Comparison of ENCODE assay signal across 8 mouse cellular contexts in genomic region chr1:186116701-186117488, GRCm38 (mm10). TPM values are rescaled to one million over a fixed set of nuclear protein-coding genes. Genes with fewer than 3 reads are reported as not detected.
DNase-seq lines count a peak whose midpoint lies in the region; ATAC-seq and TF ChIP-seq lines count a peak whose summit lies in the region.

Lyplal1 (minus strand) TSS chr1:186117310.

- peak within 1 kb of the TSS; percentile 92 for H3K27ac ChIP-seq in embryonic facial prominence, embryonic 10.5 days (replicated peaks)
- peak within 1 kb of the TSS; percentile 94 for H3K27ac ChIP-seq in limb, embryonic 10.5 days
- peak within 1 kb of the TSS; percentile 72 for H3K27ac ChIP-seq in midbrain, embryonic 12.5 days (replicated peaks)
- no peak within 1 kb of the TSS for H3K27ac ChIP-seq in small intestine, adult 2 months (ENCODE audit: insufficient read depth, low read depth, low read length)

- TF ChIP-seq POLR2A in small intestine, adult 2 months (IDR thresholded peaks at IDR 0.05; ENCODE audit: low read depth, low read length) = peak; percentile 61; the same call in 1 of the 2 replicates

- 5% methylated on average over 44 of the region's 44 CpGs for WGBS in embryonic facial prominence, embryonic 10.5 days
- WGBS in limb, embryonic 10.5 days = 5% methylated on average over 44 of the region's 44 CpGs
- WGBS in midbrain, embryonic 12.5 days = 5% methylated on average over 43 of the region's 44 CpGs
- 2% methylated on average over 44 of the region's 44 CpGs for WGBS in small intestine, adult 2 months

- H3K27me3 ChIP-seq in embryonic facial prominence, embryonic 10.5 days (replicated peaks; ENCODE audit: low read depth, poor library complexity, severe bottlenecking) = no peaks in the 10 kb centered on the region
- no peaks in the 10 kb centered on the region for H3K27me3 ChIP-seq in limb, embryonic 10.5 days (ENCODE audit: low read depth, poor library complexity, severe bottlenecking)
- no peaks in the 10 kb centered on the region for H3K27me3 ChIP-seq in midbrain, embryonic 12.5 days
- H3K27me3 ChIP-seq in small intestine, adult 2 months (ENCODE audit: control insufficient read depth, insufficient read depth, low read length) = no peaks in the 10 kb centered on the region

- H3K4me1 ChIP-seq in embryonic facial prominence, embryonic 10.5 days = peaks cover 11% of the 10 kb centered on the region
- H3K4me1 ChIP-seq in limb, embryonic 10.5 days = peaks cover 9% of the 10 kb centered on the region
- H3K4me1 ChIP-seq in midbrain, embryonic 12.5 days = 0 out of 2 replicates have a peak, but pooled peaks cover 2% of the 10 kb centered on the region
- H3K4me1 ChIP-seq in small intestine, adult 2 months (ENCODE audit: control insufficient read depth, insufficient read depth, insufficient read length, low read length) = peaks cover 3% of the 10 kb centered on the region; the same call in 1 of the 2 replicates

- peak; percentile 96 to 98 for DNase-seq in adrenal gland, postnatal 36 days
- peak; percentile 95 for DNase-seq in embryonic facial prominence, embryonic 10.5 days (ENCODE audit: low spot score)
- DNase-seq in heart, adult 11 months = peak; percentile 99
- DNase-seq in kidney, adult 18-20 months = peak; percentile 96
- peak; percentile 94 for DNase-seq in limb, embryonic 10.5 days (ENCODE audit: low spot score)

- H3K9ac ChIP-seq in midbrain, embryonic 12.5 days (replicated peaks) = peak within 1 kb of the TSS; percentile 73

- H3K4me3 ChIP-seq in embryonic facial prominence, embryonic 10.5 days = peak within 1 kb of the TSS; percentile 80
- H3K4me3 ChIP-seq in limb, embryonic 10.5 days = peak within 1 kb of the TSS; percentile 79
- peak within 1 kb of the TSS; percentile 67 for H3K4me3 ChIP-seq in midbrain, embryonic 12.5 days
- H3K4me3 ChIP-seq in small intestine, adult 2 months (ENCODE audit: low read depth, low read length) = peak within 1 kb of the TSS; percentile 92

- ATAC-seq in midbrain, embryonic 12.5 days (ENCODE audit: low FRiP score, low read depth) = peak; percentile 97
- ATAC-seq in erythroid progenitor cell, adult 5-6 weeks (replicated peaks; ENCODE audit: low FRiP score, poor library complexity, severe bottlenecking) = no peak

- no peak for TF ChIP-seq CTCF in small intestine, adult 2 months (IDR thresholded peaks at IDR 0.05; ENCODE audit: extremely low read depth, insufficient read length, insufficient replicate concordance, low read depth, low read length)

- peak within 1 kb of the TSS; percentile 76 for H3K4me2 ChIP-seq in midbrain, embryonic 12.5 days (replicated peaks)

- no peaks in the 10 kb centered on the region; the same call in 1 of the 2 replicates for H3K36me3 ChIP-seq in embryonic facial prominence, embryonic 10.5 days (replicated peaks)
- H3K36me3 ChIP-seq in limb, embryonic 10.5 days = no peaks in the 10 kb centered on the region
- no peaks in the 10 kb centered on the region for H3K36me3 ChIP-seq in midbrain, embryonic 12.5 days
- H3K36me3 ChIP-seq in small intestine, adult 2 months (ENCODE audit: control insufficient read depth, insufficient read depth, low read length) = no peaks in the 10 kb centered on the region

- no peaks in the 10 kb centered on the region for H3K9me3 ChIP-seq in embryonic facial prominence, embryonic 10.5 days
- no peaks in the 10 kb centered on the region for H3K9me3 ChIP-seq in limb, embryonic 10.5 days (replicated peaks)
- no peaks in the 10 kb centered on the region for H3K9me3 ChIP-seq in midbrain, embryonic 12.5 days

RNA-seq across cellular contexts. Expression of gene Lyplal1, which starts in this region (rescaled TPM):
- total RNA-seq in adrenal gland, postnatal 36 days (2021) = 10 to 100 TPM; 22.4 to 27.9 TPM
- polyA plus RNA-seq in embryonic facial prominence, embryonic 10.5 days (2016; fragmentation: Nextera tagmentation; extraction: Ambion mirVana) = 18.5 and 18.9 TPM in 2 replicates
- 15.3 and 23.1 TPM in 2 replicates for polyA plus RNA-seq in limb, embryonic 10.5 days (2016; fragmentation: Nextera tagmentation; extraction: Ambion mirVana)
- polyA plus RNA-seq in midbrain, embryonic 12.5 days (2016; fragmentation: Nextera tagmentation; extraction: Ambion mirVana) = 17.7 and 19.5 TPM in 2 replicates
- polyA plus RNA-seq in small intestine, adult 2 months (2012; rRNA removed) = 1.5 and 2.9 TPM in 2 replicates
- not detected in 2 replicates for total RNA-seq in erythroid progenitor cell, adult 5-6 weeks (2015; ENCODE audit: low replicate concordance)
- total RNA-seq in erythroid progenitor cell, adult 5-6 weeks (2017; ENCODE audit: low replicate concordance) = not detected in 2 replicates

Comparison
In these comparisons a context has a peak if more than half of its experiments do, and no peak if none do; other contexts are left out.
1. RNA of gene Lyplal1 (total RNA-seq): 22.4 to 27.9 TPM in adrenal gland, postnatal 36 days; not detected in erythroid progenitor cell, adult 5-6 weeks; every median in the first group is over 10 times any median in the second.
2. Peak in every context shown above with its lines, with median percentiles within 50 percentile points of each other: DNase-seq and H3K4me3 ChIP-seq.